Mouse (Mus musculus) cerebellum, adult 11 months (tissue): Measurements from ENCODE around the gene Ehd2.
A peak's percentile ranks its signal among the peaks of the same experiment; 100 is the strongest.
"Not testable (repeated sequence)": the region's sequence is repeated elsewhere in the genome, so short reads cannot be mapped to it uniquely, and the experiment has no call there.

ENCODE experiments used
- DNase-seq: peaks from one replicate; pipeline ENCODE4 v3.0.0; 2022

Gene Ehd2

GRCm38 (mm10) chr7:15945211-15945610 is 22.2 kb downstream of the Ehd2 start:
- peak; percentile 40 for DNase-seq

- DNase-seq: no peak
These were observed 23.1 kb downstream of the Ehd2 start for GRCm38 (mm10) chr7:15944311-15944710.

GRCm38 (mm10) chr7:15938621-15939020 is 28.7 kb downstream of the Ehd2 start:
- no peak for DNase-seq

GRCm38 (mm10) chr7:15937491-15937890 is 29.9 kb downstream of the Ehd2 start:
- DNase-seq: no peak

- DNase-seq: no peak
These were observed 33.7 kb downstream of the Ehd2 start for GRCm38 (mm10) chr7:15933437-15934359.

GRCm38 (mm10) chr7:15931635-15932034 is 35.7 kb downstream of the Ehd2 start:
- no peak for DNase-seq

GRCm38 (mm10) chr7:15930543-15930942 is 36.8 kb downstream of the Ehd2 start:
- no peak for DNase-seq

GRCm38 (mm10) chr7:15929910-15930309 is 37.5 kb downstream of the Ehd2 start:
- DNase-seq: no peak

- DNase-seq: peak; percentile 90
These were observed 45.1 kb downstream of the Ehd2 start, which contains the start of gene Selenow for GRCm38 (mm10) chr7:15922220-15922773. Gene Selenow, minus strand, starts transcription at chr7:15922402.

- no peak for DNase-seq
These were observed 45.6 kb downstream of the Ehd2 start for GRCm38 (mm10) chr7:15921796-15922195.

GRCm38 (mm10) chr7:15920645-15921190 is 46.6 kb downstream of the Ehd2 start:
- DNase-seq: no peak

GRCm38 (mm10) chr7:15919947-15920346 is 47.4 kb downstream of the Ehd2 start:
- DNase-seq: no peak

- no peak for DNase-seq
These were observed 49.0 kb downstream of the Ehd2 start for GRCm38 (mm10) chr7:15918371-15918770.

- DNase-seq: no peak
These were observed 50.4 kb downstream of the Ehd2 start for GRCm38 (mm10) chr7:15916996-15917395.

- no peak for DNase-seq
These were observed 51.1 kb downstream of the Ehd2 start for GRCm38 (mm10) chr7:15916134-15916723.

- DNase-seq: not testable (repeated sequence)
These were observed 51.7 kb downstream of the Ehd2 start for GRCm38 (mm10) chr7:15915695-15916094.

GRCm38 (mm10) chr7:15914751-15915150 is 52.6 kb downstream of the Ehd2 start:
- no peak for DNase-seq

- no peak for DNase-seq
These were observed 53.1 kb downstream of the Ehd2 start for GRCm38 (mm10) chr7:15914252-15914651.

GRCm38 (mm10) chr7:15912183-15912582 is 55.2 kb downstream of the Ehd2 start:
- no peak for DNase-seq

- no peak for DNase-seq
These were observed 56.8 kb downstream of the Ehd2 start for GRCm38 (mm10) chr7:15910521-15910920.

- DNase-seq: no peak
These were observed 59.3 kb downstream of the Ehd2 start for GRCm38 (mm10) chr7:15907971-15908590.

GRCm38 (mm10) chr7:15906602-15907001 is 60.8 kb downstream of the Ehd2 start:
- DNase-seq: no peak

- no peak for DNase-seq
These were observed 61.5 kb downstream of the Ehd2 start for GRCm38 (mm10) chr7:15905861-15906260.
